Mouse (Mus musculus) 3134 (cell line): ENCODE measurements around the gene Shank2.

Source experiments
- DNase-seq: peaks from one replicate; pipeline ENCODE4 v3.0.0-alpha.2; 2011; ENCODE audit warnings: low spot score; ENCODE audit not compliant: insufficient read length; ENCODE audit errors: extremely low read depth

Gene Shank2

GRCm38 (mm10) chr7:144102222-144102980 lies 100.7 kb downstream of the Shank2 start:
- DNase-seq, result no peak

GRCm38 (mm10) chr7:144105952-144106351 lies 104.2 kb downstream of the Shank2 start:
- no peak for DNase-seq

- DNase-seq, result no peak
Observed at GRCm38 (mm10) chr7:144106352-144107011, 104.8 kb downstream of the Shank2 start.

GRCm38 (mm10) chr7:144108141-144108540 lies 106.4 kb downstream of the Shank2 start:
- no peak for DNase-seq

- no peak for DNase-seq
Observed at GRCm38 (mm10) chr7:144111026-144111604, 109.4 kb downstream of the Shank2 start.

GRCm38 (mm10) chr7:144111981-144112380 lies 110.3 kb downstream of the Shank2 start:
- no peak for DNase-seq

- no peak for DNase-seq
Observed at GRCm38 (mm10) chr7:144114230-144114629, 112.5 kb downstream of the Shank2 start.

- no peak for DNase-seq
Observed at GRCm38 (mm10) chr7:144119562-144119961, 117.8 kb downstream of the Shank2 start.

- DNase-seq, result no peak
Observed at GRCm38 (mm10) chr7:144132699-144133387, 131.1 kb downstream of the Shank2 start.

- no peak for DNase-seq
Observed at GRCm38 (mm10) chr7:144133388-144133998, 131.8 kb downstream of the Shank2 start.

GRCm38 (mm10) chr7:144134699-144135098 lies 133.0 kb downstream of the Shank2 start:
- no peak for DNase-seq

- DNase-seq, result no peak
Observed at GRCm38 (mm10) chr7:144137827-144138226, 136.1 kb downstream of the Shank2 start.

- no peak for DNase-seq
Observed at GRCm38 (mm10) chr7:144138476-144138875, 136.7 kb downstream of the Shank2 start.

- no peak for DNase-seq
Observed at GRCm38 (mm10) chr7:144139691-144140090, 138.0 kb downstream of the Shank2 start.

GRCm38 (mm10) chr7:144140470-144140869 lies 138.7 kb downstream of the Shank2 start:
- no peak for DNase-seq

- no peak for DNase-seq
Observed at GRCm38 (mm10) chr7:144142036-144142435, 140.3 kb downstream of the Shank2 start.

- no peak for DNase-seq
Observed at GRCm38 (mm10) chr7:144143941-144144340, 142.2 kb downstream of the Shank2 start.

- DNase-seq, result no peak
Observed at GRCm38 (mm10) chr7:144148111-144148510, 146.4 kb downstream of the Shank2 start.

- no peak for DNase-seq
Observed at GRCm38 (mm10) chr7:144153124-144153523, 151.4 kb downstream of the Shank2 start.

GRCm38 (mm10) chr7:144153682-144154081 lies 152.0 kb downstream of the Shank2 start:
- no peak for DNase-seq

GRCm38 (mm10) chr7:144157936-144158335 lies 156.2 kb downstream of the Shank2 start:
- DNase-seq, result no peak
